Mouse (Mus musculus): ENCODE measurements around the gene Ccdc36. TPM values are rescaled to one million over a fixed set of nuclear protein-coding genes. Genes with fewer than 3 reads are reported as not detected.

The Ccdc36 gene
- polyA plus RNA-seq, 1 experiment from 2014 or later, result 0.82 TPM

DNA sequence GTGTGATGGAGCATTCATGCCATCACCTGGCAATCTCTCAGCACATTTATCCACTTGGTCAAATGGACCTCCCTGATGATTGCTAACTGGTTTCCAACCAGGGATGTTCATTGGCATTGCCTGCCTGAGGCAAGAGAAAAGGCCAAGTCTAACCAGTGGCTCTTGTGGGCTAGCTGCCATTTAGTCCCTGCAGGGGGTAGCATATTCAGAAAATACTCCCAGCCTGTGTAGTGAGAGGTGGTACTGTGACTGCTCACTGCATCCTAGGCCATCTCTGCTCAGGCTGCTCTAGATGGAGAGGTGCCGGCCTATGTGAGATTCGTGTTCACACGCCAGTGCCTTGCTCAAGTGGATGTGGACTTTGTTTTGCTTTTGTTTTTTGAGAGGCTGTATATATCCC, 30.0 kb downstream of the Ccdc36 start:
- no peaks in the 10 kb centered on the region for H3K9me3 ChIP-seq (ENCODE audit: control insufficient read depth, low read length)
- H3K27ac ChIP-seq (ENCODE audit: low read depth, low read length), result no peak overlapping the region
- ATAC-seq (replicated peaks; ENCODE audit: low FRiP score) (no peak), DNase-seq (ENCODE audit: low spot score) (no peak)
- no peaks in the 10 kb centered on the region for H3K4me1 ChIP-seq (replicated peaks; ENCODE audit: control insufficient read depth, insufficient read depth, low read length)
- no peak overlapping the region for H3K4me2 ChIP-seq
- no peak overlapping the region for H3K9ac ChIP-seq (ENCODE audit: low read depth, low read length)
- H3K4me3 ChIP-seq (ENCODE audit: low read depth, low read length), result no peak overlapping the region
- 86% methylated on average over 3 of the region's 3 CpGs for WGBS
- no peaks in the 10 kb centered on the region for H3K27me3 ChIP-seq (replicated peaks; ENCODE audit: control insufficient read depth, insufficient read depth, low read length)
- peaks cover 7% of the 10 kb centered on the region for H3K36me3 ChIP-seq (ENCODE audit: control insufficient read depth, insufficient read depth, low read length)

DNA sequence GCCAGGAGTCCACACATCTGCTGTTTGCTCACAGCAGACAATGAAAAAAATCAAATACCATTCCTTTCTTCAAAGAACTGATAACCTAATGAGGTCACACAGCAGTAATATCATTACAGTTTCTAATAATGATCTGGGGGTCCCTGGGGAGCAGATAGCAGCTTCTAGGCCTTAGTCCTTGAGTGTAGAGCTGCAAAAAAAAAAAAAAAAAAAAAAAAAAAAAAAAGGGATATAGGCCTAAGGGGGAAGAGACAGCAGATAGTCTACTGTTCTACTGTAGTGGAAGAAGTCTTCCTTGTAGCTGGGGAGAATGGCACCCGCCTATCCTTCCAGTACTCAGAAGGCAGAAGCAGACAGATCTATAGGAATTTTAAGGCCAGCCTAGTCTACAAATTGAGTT, 32.9 kb downstream of the Ccdc36 start:
- Histone ChIP-seq H3K9me3 (ENCODE audit: control insufficient read depth, low read length) (no peaks in the 10 kb centered on the region), H3K36me3 (ENCODE audit: control insufficient read depth, insufficient read depth, low read length) (peaks cover 26% of the 10 kb centered on the region), H3K4me1 (replicated peaks; ENCODE audit: control insufficient read depth, insufficient read depth, low read length) (no peaks in the 10 kb centered on the region), H3K9ac (ENCODE audit: low read depth, low read length) (no peak overlapping the region), H3K27me3 (replicated peaks; ENCODE audit: control insufficient read depth, insufficient read depth, low read length) (no peaks in the 10 kb centered on the region), H3K4me2 (no peak overlapping the region), H3K4me3 (ENCODE audit: low read depth, low read length) (no peak overlapping the region), H3K27ac (ENCODE audit: low read depth, low read length) (no peak overlapping the region)
- DNase-seq (ENCODE audit: low spot score), result no peak
- 82% methylated on average over 1 of the region's 1 CpGs for WGBS
- no peak for ATAC-seq (replicated peaks; ENCODE audit: low FRiP score)

DNA sequence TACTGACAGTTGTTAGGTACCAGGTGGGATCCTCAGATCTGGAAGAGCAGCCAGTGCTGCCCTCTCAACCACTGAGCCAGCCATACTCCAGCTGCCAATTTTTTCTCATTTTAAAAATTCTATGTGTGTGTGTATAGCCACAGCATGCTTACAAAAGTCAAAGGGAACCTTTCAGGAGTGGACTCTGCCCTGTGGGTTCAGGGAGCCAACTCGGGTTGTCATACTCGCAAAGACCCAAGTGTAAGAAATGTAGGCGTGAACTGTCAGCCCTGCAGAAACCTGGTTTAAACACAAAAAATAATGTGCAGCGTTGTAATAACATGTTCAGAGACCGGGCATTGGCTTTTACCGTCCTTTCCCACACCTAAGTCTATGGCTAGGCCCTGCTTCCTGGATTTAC, 34.1 kb downstream of the Ccdc36 start:
- no peak overlapping the region for H3K4me3 ChIP-seq (ENCODE audit: low read depth, low read length)
- 91% methylated on average over 6 of the region's 6 CpGs for WGBS
- DNase-seq (ENCODE audit: low spot score), result no peak

DNA sequence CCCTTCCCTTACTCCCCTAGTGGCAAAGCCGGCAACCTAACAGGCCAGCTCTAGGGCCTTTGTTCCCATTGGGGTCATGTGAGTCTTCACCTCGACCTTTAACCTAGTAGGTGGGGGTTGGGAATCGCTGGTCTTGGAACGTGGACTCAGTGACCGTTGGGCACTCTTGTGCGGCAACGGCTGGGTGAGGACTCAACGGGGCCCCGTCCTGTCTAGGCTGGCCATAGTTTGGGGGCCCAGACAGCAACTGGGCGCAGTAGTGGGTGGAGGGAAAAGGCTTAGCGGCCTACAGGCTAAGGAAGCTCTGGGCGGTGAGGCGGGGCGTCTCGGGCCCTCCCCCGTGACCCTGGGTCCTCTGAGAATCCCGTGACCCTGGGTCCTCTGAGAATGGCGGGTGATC, 35.6 kb downstream of the Ccdc36 start, which contains the start of gene 1700102P08Rik:
TSS of gene 1700102P08Rik (plus strand) at position 130 of the 400 bp plus-strand sequence.
- H3K27me3 ChIP-seq (replicated peaks; ENCODE audit: control insufficient read depth, insufficient read depth, low read length), result no peaks in the 10 kb centered on the region
- WGBS, result 80% methylated on average over 18 of the region's 18 CpGs
- no peak within 1 kb of the TSS for H3K4me3 ChIP-seq (ENCODE audit: low read depth, low read length)
- H3K4me1 ChIP-seq (replicated peaks; ENCODE audit: control insufficient read depth, insufficient read depth, low read length), result no peaks in the 10 kb centered on the region
- no peak within 1 kb of the TSS for H3K27ac ChIP-seq (ENCODE audit: low read depth, low read length)
- H3K36me3 ChIP-seq (ENCODE audit: control insufficient read depth, insufficient read depth, low read length), result peaks cover 47% of the 10 kb centered on the region
- ATAC-seq (replicated peaks; ENCODE audit: low FRiP score), result no peak
- H3K9me3 ChIP-seq (ENCODE audit: control insufficient read depth, low read length), result no peaks in the 10 kb centered on the region
- H3K9ac ChIP-seq (ENCODE audit: low read depth, low read length), result no peak within 1 kb of the TSS
- no peak for DNase-seq (ENCODE audit: low spot score)
- H3K4me2 ChIP-seq, result no peak within 1 kb of the TSS

More for the DNA sequence above, 34.1 kb downstream of the Ccdc36 start:
- no peak overlapping the region for H3K4me2 ChIP-seq
- no peak for ATAC-seq (replicated peaks; ENCODE audit: low FRiP score)
- no peaks in the 10 kb centered on the region for H3K27me3 ChIP-seq (replicated peaks; ENCODE audit: control insufficient read depth, insufficient read depth, low read length)
- H3K9me3 ChIP-seq (ENCODE audit: control insufficient read depth, low read length), result no peaks in the 10 kb centered on the region
- peaks cover 33% of the 10 kb centered on the region for H3K36me3 ChIP-seq (ENCODE audit: control insufficient read depth, insufficient read depth, low read length)
- no peak overlapping the region for H3K27ac ChIP-seq (ENCODE audit: low read depth, low read length)
- H3K9ac ChIP-seq (ENCODE audit: low read depth, low read length), result no peak overlapping the region
- H3K4me1 ChIP-seq (replicated peaks; ENCODE audit: control insufficient read depth, insufficient read depth, low read length), result no peaks in the 10 kb centered on the region

DNA sequence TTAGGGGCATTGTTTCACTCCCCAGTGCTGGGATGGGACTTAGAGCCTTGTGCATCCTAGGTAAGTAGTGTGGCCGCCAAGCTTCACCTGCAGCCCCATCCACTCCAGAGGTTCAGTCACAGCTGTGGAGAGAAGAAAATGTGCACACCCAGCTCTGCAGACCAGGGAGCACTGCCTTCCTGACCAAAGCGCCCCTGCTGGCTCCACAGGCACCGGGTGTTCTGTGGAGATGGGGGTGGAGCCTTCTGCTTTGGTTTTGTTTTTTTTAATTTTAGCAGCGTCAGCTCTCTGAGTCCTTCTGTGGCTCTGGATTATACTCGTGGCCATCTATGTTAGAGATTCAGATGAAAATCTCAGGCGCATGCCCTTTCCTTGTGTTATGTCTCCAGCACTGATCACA, 39.1 kb downstream of the Ccdc36 start:
- no peaks in the 10 kb centered on the region for H3K27me3 ChIP-seq (replicated peaks; ENCODE audit: control insufficient read depth, insufficient read depth, low read length)
- H3K9ac ChIP-seq (ENCODE audit: low read depth, low read length), result no peak overlapping the region
- 84% methylated on average over 6 of the region's 6 CpGs for WGBS
- DNase-seq (ENCODE audit: low spot score) (no peak), ATAC-seq (replicated peaks; ENCODE audit: low FRiP score) (no peak)
- H3K27ac ChIP-seq (ENCODE audit: low read depth, low read length), result no peak overlapping the region
- H3K36me3 ChIP-seq (ENCODE audit: control insufficient read depth, insufficient read depth, low read length), result peaks cover 66% of the 10 kb centered on the region
- H3K4me1 ChIP-seq (replicated peaks; ENCODE audit: control insufficient read depth, insufficient read depth, low read length), result no peaks in the 10 kb centered on the region
- H3K4me2 ChIP-seq, result no peak overlapping the region
- H3K9me3 ChIP-seq (ENCODE audit: control insufficient read depth, low read length), result no peaks in the 10 kb centered on the region
- H3K4me3 ChIP-seq (ENCODE audit: low read depth, low read length), result no peak overlapping the region

DNA sequence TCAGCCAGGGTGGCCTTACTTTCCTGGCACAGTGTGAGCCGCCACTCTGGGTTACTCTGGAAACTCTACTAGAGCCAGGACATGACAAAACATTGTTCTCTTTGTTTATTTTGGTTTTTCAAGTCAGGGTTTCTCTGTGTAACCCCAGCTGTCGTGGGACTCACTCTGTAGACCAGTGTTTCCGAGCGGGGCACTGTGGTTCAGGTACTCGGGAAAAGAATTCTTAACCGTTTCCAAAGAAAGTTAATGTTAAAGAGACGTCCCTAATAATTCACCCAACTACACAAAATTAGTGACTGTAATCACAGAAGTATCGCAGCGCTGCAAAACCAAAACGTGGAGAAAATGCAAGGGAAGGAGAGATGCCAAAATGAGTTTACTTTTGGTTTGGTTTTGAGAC, 39.7 kb downstream of the Ccdc36 start:
- ATAC-seq (replicated peaks; ENCODE audit: low FRiP score) (no peak), DNase-seq (ENCODE audit: low spot score) (no peak)
- H3K9me3 ChIP-seq (ENCODE audit: control insufficient read depth, low read length), result no peaks in the 10 kb centered on the region
- H3K4me2 ChIP-seq, result no peak overlapping the region
- H3K9ac ChIP-seq (ENCODE audit: low read depth, low read length), result no peak overlapping the region
- 92% methylated on average over 10 of the region's 10 CpGs for WGBS
- no peaks in the 10 kb centered on the region for H3K27me3 ChIP-seq (replicated peaks; ENCODE audit: control insufficient read depth, insufficient read depth, low read length)
- H3K4me1 ChIP-seq (replicated peaks; ENCODE audit: control insufficient read depth, insufficient read depth, low read length), result no peaks in the 10 kb centered on the region
- H3K36me3 ChIP-seq (ENCODE audit: control insufficient read depth, insufficient read depth, low read length), result peaks cover 63% of the 10 kb centered on the region
- H3K4me3 ChIP-seq (ENCODE audit: low read depth, low read length), result no peak overlapping the region
- no peak overlapping the region for H3K27ac ChIP-seq (ENCODE audit: low read depth, low read length)

DNA sequence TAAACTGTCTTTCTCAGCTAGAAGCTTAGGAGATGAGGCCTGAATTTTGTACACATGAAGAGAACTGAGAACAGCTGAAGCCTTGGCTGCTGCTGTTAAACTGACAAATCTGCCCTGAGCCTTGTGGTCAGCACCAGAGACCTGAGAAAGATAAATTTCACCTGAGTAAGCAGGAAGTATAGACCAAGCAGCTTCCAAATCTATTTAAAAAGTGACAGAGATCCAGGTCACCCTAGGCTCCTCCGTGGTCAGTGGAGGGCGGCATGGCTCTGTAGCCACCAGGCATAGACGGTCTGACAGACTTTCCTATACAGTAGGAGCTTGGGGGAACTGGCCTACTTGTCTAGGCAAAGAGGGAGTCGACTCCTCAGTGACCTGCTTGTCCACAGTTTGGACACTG, 41.5 kb downstream of the Ccdc36 start:
- Histone ChIP-seq H3K27me3 (replicated peaks; ENCODE audit: control insufficient read depth, insufficient read depth, low read length) (no peaks in the 10 kb centered on the region), H3K4me3 (ENCODE audit: low read depth, low read length) (no peak overlapping the region), H3K9me3 (ENCODE audit: control insufficient read depth, low read length) (no peaks in the 10 kb centered on the region), H3K9ac (ENCODE audit: low read depth, low read length) (no peak overlapping the region), H3K4me1 (replicated peaks; ENCODE audit: control insufficient read depth, insufficient read depth, low read length) (no peaks in the 10 kb centered on the region), H3K36me3 (ENCODE audit: control insufficient read depth, insufficient read depth, low read length) (peaks cover 56% of the 10 kb centered on the region), H3K4me2 (no peak overlapping the region), H3K27ac (ENCODE audit: low read depth, low read length) (no peak overlapping the region)
- no peak for DNase-seq (ENCODE audit: low spot score)
- no peak for ATAC-seq (replicated peaks; ENCODE audit: low FRiP score)
- WGBS, result 92% methylated on average over 4 of the region's 4 CpGs

DNA sequence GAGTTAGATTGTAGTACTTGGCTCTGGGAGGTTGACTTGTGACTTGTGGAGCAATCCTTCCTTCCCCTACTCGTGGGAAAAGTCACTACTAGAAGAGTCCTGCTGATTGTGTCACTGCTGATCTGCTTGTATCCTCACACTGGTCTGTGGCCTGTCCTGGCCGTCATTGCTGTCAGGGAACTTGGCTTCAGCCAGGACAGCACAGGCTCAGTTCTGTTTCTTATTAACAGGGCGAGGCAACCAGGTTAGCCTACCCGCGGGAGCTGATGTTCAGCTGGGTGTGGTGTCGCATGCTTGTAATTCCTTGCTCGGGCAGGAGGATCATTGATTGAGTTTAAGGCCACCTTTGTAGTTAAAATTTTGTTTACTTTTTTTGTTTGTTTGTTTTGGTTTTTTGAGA, 43.3 kb downstream of the Ccdc36 start:
- H3K27me3 ChIP-seq (replicated peaks; ENCODE audit: control insufficient read depth, insufficient read depth, low read length), result no peaks in the 10 kb centered on the region
- no peak overlapping the region for H3K4me3 ChIP-seq (ENCODE audit: low read depth, low read length)
- no peak overlapping the region for H3K9ac ChIP-seq (ENCODE audit: low read depth, low read length)
- no peak overlapping the region for H3K4me2 ChIP-seq
- ATAC-seq (replicated peaks; ENCODE audit: low FRiP score) (no peak), DNase-seq (ENCODE audit: low spot score) (no peak)
- H3K27ac ChIP-seq (ENCODE audit: low read depth, low read length), result no peak overlapping the region
- no peaks in the 10 kb centered on the region for H3K4me1 ChIP-seq (replicated peaks; ENCODE audit: control insufficient read depth, insufficient read depth, low read length)
- no peaks in the 10 kb centered on the region for H3K9me3 ChIP-seq (ENCODE audit: control insufficient read depth, low read length)
- WGBS, result 65% methylated on average over 7 of the region's 7 CpGs
- peaks cover 58% of the 10 kb centered on the region for H3K36me3 ChIP-seq (ENCODE audit: control insufficient read depth, insufficient read depth, low read length)

DNA sequence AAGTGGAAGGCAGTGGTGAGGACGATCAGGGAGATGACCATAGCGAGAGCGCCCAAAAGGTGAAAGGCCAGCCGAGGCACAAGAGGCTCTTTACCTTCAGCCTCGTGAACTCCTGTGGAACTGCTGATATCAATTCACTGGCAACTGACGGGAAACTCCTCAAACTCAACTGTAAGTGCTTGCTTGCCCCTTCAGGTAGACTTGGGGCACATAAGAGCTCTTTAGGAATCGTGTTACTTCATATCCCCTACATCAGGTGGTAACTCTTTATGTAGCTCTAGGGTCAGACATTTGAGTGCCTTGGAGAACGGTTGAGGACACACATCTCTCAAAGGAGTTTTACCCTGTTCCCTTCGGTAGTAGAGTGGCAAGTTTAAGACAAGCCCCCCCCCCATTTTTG, 46.9 kb downstream of the Ccdc36 start:
- no peak overlapping the region for H3K4me2 ChIP-seq
- no peak overlapping the region for H3K27ac ChIP-seq (ENCODE audit: low read depth, low read length)
- peaks cover 48% of the 10 kb centered on the region for H3K36me3 ChIP-seq (ENCODE audit: control insufficient read depth, insufficient read depth, low read length)
- DNase-seq (ENCODE audit: low spot score), result no peak
- H3K9ac ChIP-seq (ENCODE audit: low read depth, low read length), result no peak overlapping the region
- no peak overlapping the region for H3K4me3 ChIP-seq (ENCODE audit: low read depth, low read length)
- no peaks in the 10 kb centered on the region for H3K4me1 ChIP-seq (replicated peaks; ENCODE audit: control insufficient read depth, insufficient read depth, low read length)
- WGBS, result 91% methylated on average over 9 of the region's 9 CpGs
- ATAC-seq (replicated peaks; ENCODE audit: low FRiP score), result no peak
- H3K9me3 ChIP-seq (ENCODE audit: control insufficient read depth, low read length), result no peaks in the 10 kb centered on the region
- no peaks in the 10 kb centered on the region for H3K27me3 ChIP-seq (replicated peaks; ENCODE audit: control insufficient read depth, insufficient read depth, low read length)

Data from liver, embryonic 11.5 days (tissue).